Mouse (Mus musculus) stomach, embryonic 14.5 days (tissue): ENCODE data around the gene Tpk1. TPM values are rescaled to one million over a fixed set of nuclear protein-coding genes. Genes with fewer than 3 reads are reported as not detected.
A peak's percentile ranks its signal among the peaks of the same experiment; 100 is the strongest.

ENCODE experiments used
- ATAC-seq: fragments of 200-750 bp; cut with Nextera tagmentation; 2 replicates; pipeline ENCODE4 v1.8.0; 2017; ENCODE audit warnings: low read depth, moderate TSS enrichment; ENCODE audit not compliant: insufficient number of reproducible peaks, insufficient read depth, low FRiP score
- H3K27ac ChIP-seq: fragments of 300-500 bp; sonication (generic); 2 replicates; pipeline ENCODE4 v1.5.1; 2014; ENCODE audit warnings: mild to moderate bottlenecking, low read length, moderate library complexity, mixed read lengths
- H3K27me3 ChIP-seq: fragments of 300-500 bp; sonication (generic); 2 replicates; pipeline ENCODE4 v1.6.1; 2014; ENCODE audit warnings: low read length, control low read depth, mixed read lengths; ENCODE audit not compliant: control insufficient read depth, insufficient read depth
- H3K36me3 ChIP-seq: fragments of 300-500 bp; sonication (generic); 2 replicates; pipeline ENCODE4 v1.6.1; 2014; ENCODE audit warnings: mild to moderate bottlenecking, control low read depth, low read length, moderate library complexity, mixed read lengths; ENCODE audit not compliant: control insufficient read depth, insufficient read depth
- H3K4me1 ChIP-seq: fragments of 300-500 bp; sonication (generic); 2 replicates; pipeline ENCODE4 v1.6.1; 2014; ENCODE audit warnings: low read length, control low read depth, mixed read lengths; ENCODE audit not compliant: control insufficient read depth, insufficient read depth
- H3K4me2 ChIP-seq: fragments of 300-500 bp; sonication (generic); replicated peaks from 2 replicates; pipeline ENCODE4 v1.6.1; 2014; ENCODE audit warnings: low read depth, low read length, control low read depth
- H3K4me3 ChIP-seq: fragments of 300-500 bp; sonication (generic); 2 replicates; pipeline ENCODE4 v1.5.1; 2014; ENCODE audit warnings: low read depth, low read length, control low read depth
- H3K9ac ChIP-seq: fragments of 300-500 bp; sonication (generic); replicated peaks from 2 replicates; pipeline ENCODE4 v1.6.1; 2014; ENCODE audit warnings: low read depth, mild to moderate bottlenecking, control low read depth, low read length, moderate library complexity, mixed read lengths
- H3K9me3 ChIP-seq: fragments of 300-500 bp; sonication (generic); 2 replicates; pipeline ENCODE4 v1.6.1; 2016; ENCODE audit warnings: low read depth, low read length, control low read depth; ENCODE audit not compliant: control insufficient read depth
- WGBS: fragments of 180-500 bp; shearing (Covaris S2); extraction: QIAGEN DNeasy Blood & Tissue Kit; methylation state at CpG from one replicate; pipeline ENCODE4 v1.1.7; 2014; 5-methylcytosine and 5-hydroxymethylcytosine counted together
- polyA plus RNA-seq: library from polyadenylated mRNA; unstranded; fragments of >200 nt; fragmentation: Nextera tagmentation; extraction: Ambion mirVana; gene quantifications from 2 replicates; pipeline ENCODE4 v1.2.1, GENCODE M21; 2014

Gene Tpk1
- polyA plus RNA-seq, 1 experiment from 2014 or later: 10.8 TPM

DNA sequence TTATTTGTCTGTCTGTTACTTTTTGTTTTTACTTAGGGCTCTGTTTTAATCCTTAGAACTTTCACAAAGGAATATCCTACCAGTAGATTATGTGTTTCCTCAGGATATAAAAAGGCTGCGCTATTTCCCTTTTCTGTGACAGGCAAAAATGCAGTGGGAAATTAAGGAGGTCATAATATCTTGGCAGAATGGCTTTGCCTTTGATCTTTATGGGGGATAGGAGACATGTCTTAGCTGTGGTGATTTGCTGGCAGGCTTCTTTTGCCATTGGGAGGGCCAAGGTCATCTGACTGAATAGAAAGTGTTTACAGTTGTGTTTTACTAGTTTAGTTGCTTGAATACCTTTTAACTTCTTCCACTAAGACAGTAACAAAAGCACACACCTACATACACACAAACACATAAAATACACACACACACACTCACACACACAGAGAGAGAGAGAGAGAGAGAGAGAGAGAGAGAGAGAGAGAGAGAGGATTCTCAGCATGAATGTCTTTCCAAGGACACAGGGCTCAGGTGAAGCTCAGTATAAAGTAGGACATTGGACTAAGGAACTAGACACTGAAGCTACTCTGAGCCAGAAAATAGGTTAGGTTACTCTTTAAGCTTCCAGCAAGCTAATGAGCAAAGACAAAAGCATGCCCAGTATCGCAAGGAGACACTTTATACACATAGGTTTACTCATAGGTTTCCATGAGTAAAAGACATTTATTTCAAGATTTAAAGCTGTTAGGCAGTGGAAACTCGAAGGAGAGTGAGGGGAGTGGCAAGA lies 9.1 kb upstream of the Tpk1 start:
- no peaks in the 10 kb centered on the region for H3K4me1 ChIP-seq
- no peaks in the 10 kb centered on the region for H3K9me3 ChIP-seq
- no peaks in the 10 kb centered on the region for H3K36me3 ChIP-seq
- H3K4me3 ChIP-seq: no peak overlapping the region
- no peaks in the 10 kb centered on the region for H3K27me3 ChIP-seq
- no peak for ATAC-seq
- H3K4me2 ChIP-seq: no peak overlapping the region
- H3K9ac ChIP-seq: no peak overlapping the region
- WGBS: 56% methylated on average over 3 of the region's 3 CpGs
- no peak overlapping the region for H3K27ac ChIP-seq

DNA sequence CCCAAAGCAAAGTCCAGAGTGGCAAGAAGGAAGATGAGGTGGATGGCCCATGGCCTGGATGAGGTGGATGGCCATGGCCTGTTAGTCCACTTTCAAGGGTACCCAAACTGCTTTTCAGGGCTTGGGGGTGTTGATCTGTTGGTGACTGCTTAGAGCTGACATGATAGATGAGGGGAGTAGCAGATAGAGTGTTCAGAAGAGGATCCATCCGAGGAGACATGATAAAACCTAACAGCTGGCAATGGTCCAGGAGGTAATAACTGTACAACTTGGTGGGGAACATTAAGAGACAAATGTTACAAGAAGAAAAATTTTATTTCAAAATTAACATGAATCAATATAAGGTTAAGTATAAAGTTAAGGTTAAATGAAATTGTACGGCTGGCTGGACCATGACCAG lies 4.9 kb upstream of the Tpk1 start:
- no peak overlapping the region for H3K4me3 ChIP-seq
- 71% methylated on average over 2 of the region's 2 CpGs for WGBS
- H3K4me1 ChIP-seq: no peaks in the 10 kb centered on the region
- H3K27ac ChIP-seq: no peak overlapping the region
- no peak for ATAC-seq
- no peaks in the 10 kb centered on the region for H3K9me3 ChIP-seq
- no peaks in the 10 kb centered on the region for H3K36me3 ChIP-seq
- no peaks in the 10 kb centered on the region for H3K27me3 ChIP-seq
- no peak overlapping the region for H3K4me2 ChIP-seq
- no peak overlapping the region for H3K9ac ChIP-seq

DNA sequence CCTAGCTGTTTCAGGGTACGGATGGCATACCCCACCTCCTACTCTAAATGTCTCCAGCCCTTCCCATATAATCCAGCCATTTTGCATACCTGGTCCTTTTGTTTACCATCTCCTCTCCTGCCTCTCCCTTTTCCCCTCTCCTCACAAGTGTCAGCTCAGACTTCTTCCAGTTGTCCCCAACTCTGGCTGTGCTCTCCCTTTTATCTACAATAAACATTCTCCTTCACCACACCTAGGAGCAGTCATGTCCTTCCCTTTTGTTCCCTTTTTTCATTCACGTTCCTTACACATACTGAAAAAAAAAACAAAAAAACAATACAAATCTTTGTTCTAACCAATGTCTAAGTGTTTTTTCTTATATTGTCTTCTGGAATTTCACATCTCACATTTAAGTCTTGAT lies 1.6 kb upstream of the Tpk1 start:
- Histone ChIP-seq H3K4me1 (no peaks in the 10 kb centered on the region), H3K4me3 (no peak overlapping the region), H3K4me2 (no peak overlapping the region), H3K27me3 (no peaks in the 10 kb centered on the region), H3K27ac (no peak overlapping the region), H3K9me3 (no peaks in the 10 kb centered on the region), H3K36me3 (no peaks in the 10 kb centered on the region), H3K9ac (no peak overlapping the region)
- no peak for ATAC-seq
- WGBS: 86% methylated on average over 2 of the region's 2 CpGs

DNA sequence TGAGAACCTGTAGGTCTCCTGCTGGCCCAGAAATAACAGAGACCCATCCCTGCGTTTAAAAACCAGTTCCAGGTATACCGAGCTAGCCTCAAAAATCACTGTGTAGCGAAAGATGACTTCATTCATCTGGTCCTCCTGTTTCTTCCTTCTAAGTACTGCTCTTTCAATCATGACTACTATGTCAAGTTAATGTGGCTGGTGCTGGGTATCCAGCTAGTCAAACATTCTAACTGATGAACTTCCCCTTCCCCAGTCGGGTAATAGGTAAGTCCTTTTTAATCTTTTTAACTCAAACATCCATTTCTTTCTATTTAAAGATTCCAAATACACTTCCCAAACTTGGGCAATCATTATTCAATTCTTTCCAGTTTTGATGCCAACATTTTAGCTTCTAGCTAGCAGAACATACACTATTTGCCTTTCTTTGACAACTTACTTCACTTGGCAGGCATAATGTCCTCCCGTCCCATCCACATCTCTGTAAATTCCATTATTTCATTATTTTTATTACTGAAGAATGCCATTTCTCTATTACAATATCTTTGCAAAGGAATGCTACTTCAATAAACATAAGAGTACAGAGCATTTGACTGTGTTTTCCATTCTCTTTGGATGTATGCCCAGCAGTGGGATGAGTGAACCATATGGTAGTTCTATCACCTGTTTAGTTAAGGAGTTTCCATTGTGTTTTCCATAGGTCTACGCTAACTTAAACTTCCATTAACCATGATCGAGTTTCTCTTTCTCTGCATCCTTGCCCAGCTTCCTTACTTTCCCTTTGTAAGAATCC lies 728 bp upstream of the Tpk1 start:
- no peak for ATAC-seq
- Histone ChIP-seq H3K9ac (no peak overlapping the region), H3K4me2 (peak overlapping the region; percentile 35)

DNA sequence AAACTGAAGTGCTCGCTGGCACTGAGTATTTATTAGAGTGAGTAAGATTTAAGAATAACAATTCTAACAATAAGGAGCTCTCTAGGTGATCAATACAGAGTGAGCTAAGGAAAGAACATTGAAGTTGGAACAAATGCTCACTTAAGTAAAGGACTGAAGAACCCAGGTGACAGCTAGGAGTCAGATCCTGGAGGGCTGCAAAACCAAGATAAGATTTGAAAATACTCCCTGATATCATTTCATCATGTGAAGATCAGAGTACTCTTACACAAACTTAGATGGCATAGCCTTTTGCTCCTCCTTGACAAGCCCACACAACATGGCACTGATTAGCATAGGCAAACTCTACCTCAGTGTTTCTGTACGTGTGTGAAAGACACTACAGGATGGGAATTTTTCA lies 4.3 kb downstream of the Tpk1 start:
- H3K27me3 ChIP-seq: no peaks in the 10 kb centered on the region
- H3K4me2 ChIP-seq: no peak overlapping the region
- no peaks in the 10 kb centered on the region for H3K4me1 ChIP-seq
- no peak overlapping the region for H3K27ac ChIP-seq
- WGBS: 85% methylated on average over 2 of the region's 2 CpGs
- H3K4me3 ChIP-seq: no peak overlapping the region
- H3K36me3 ChIP-seq: no peaks in the 10 kb centered on the region
- no peak for ATAC-seq
- H3K9ac ChIP-seq: no peak overlapping the region
- no peaks in the 10 kb centered on the region for H3K9me3 ChIP-seq

More for the DNA sequence above, 728 bp upstream of the Tpk1 start:
- Histone ChIP-seq H3K27me3 (no peaks in the 10 kb centered on the region), H3K4me3 (peak overlapping the region; percentile 60), H3K27ac (peak overlapping the region; percentile 94; the same call in 1 of the 2 replicates), H3K36me3 (no peaks in the 10 kb centered on the region), H3K4me1 (no peaks in the 10 kb centered on the region), H3K9me3 (no peaks in the 10 kb centered on the region)
- WGBS: 72% methylated on average over 7 of the region's 7 CpGs

DNA sequence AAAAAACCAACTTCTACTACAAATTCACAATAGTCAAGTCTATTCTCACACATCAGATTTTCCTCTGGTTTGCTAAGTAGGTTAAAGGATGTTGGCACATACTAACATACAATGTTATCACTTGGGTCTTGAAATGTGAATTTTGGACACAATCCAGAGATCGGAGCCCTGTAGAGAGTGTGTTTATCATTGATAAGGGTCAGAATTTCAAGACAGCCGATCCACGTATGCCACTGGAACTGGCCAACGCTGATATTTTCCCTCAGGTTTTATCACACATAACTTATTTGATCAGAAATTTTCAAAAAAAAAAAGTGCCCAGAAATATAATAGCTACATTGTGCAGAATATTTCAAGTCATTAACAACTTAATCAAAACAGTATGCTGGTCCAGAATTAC lies 7.8 kb downstream of the Tpk1 start:
- ATAC-seq: peak; percentile 78

DNA sequence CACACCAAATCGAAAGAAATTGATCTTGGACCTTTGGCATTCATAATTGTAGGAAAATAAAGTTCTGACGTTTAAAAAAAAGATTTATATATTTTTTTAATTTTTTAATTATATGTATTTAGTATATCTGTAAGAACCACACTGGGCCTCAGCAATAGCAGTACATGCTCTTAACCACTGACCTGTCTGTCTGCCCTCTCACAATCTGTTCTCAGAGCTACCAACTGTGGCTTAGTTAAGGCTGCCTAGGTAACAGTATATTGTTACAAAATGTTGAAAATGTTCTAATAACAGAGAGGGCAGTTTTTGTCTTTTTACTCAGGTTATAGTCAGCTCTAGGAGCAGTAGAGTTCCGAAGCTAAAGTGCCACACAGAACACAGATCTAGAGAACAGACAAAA lies 8.2 kb downstream of the Tpk1 start:
- no peaks in the 10 kb centered on the region for H3K4me1 ChIP-seq
- 92% methylated on average over 3 of the region's 3 CpGs for WGBS
- no peak overlapping the region for H3K27ac ChIP-seq
- no peaks in the 10 kb centered on the region for H3K27me3 ChIP-seq
- ATAC-seq: no peak
- H3K4me2 ChIP-seq: no peak overlapping the region
- no peaks in the 10 kb centered on the region for H3K36me3 ChIP-seq
- no peak overlapping the region for H3K4me3 ChIP-seq
- H3K9ac ChIP-seq: no peak overlapping the region
- H3K9me3 ChIP-seq: no peaks in the 10 kb centered on the region

More for the DNA sequence above, 7.8 kb downstream of the Tpk1 start:
- Histone ChIP-seq H3K4me2 (no peak overlapping the region), H3K4me1 (no peaks in the 10 kb centered on the region), H3K4me3 (no peak overlapping the region), H3K9me3 (no peaks in the 10 kb centered on the region), H3K36me3 (no peaks in the 10 kb centered on the region), H3K27me3 (no peaks in the 10 kb centered on the region), H3K27ac (no peak overlapping the region), H3K9ac (no peak overlapping the region)
- 54% methylated on average over 4 of the region's 4 CpGs for WGBS

DNA sequence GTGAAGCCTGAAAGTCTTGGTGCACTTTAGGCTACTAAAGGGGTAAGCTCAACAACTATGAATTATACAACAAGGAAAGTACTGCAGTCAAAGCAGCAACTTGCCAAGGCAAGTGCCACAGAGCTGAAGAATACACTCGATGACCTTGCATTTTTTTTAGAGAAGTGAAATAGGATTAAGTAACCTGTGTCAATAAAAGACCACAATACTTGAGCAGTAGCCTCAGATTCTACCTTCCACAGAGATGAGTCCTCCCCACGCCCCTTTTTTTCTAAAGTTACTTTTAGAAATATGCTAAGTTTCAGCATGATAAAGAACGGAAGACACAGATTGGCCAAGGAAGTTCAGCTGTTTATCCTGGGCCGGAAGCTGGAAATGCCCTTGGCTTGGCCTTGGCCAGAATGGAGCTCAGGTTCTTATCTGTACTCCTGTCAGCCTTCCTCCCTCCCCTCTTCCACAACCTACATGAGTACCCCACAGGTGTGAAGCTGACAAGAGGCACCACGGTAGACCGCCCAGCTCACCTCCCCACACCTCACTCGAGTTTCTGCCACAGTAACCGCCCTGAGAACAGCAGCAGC lies 11.1 kb downstream of the Tpk1 start:
- Histone ChIP-seq H3K36me3 (no peaks in the 10 kb centered on the region), H3K4me1 (no peaks in the 10 kb centered on the region), H3K4me2 (no peak overlapping the region), H3K9me3 (no peaks in the 10 kb centered on the region), H3K4me3 (no peak overlapping the region), H3K27ac (no peak overlapping the region), H3K27me3 (no peaks in the 10 kb centered on the region), H3K9ac (no peak overlapping the region)
- WGBS: 76% methylated on average over 8 of the region's 8 CpGs
- no peak for ATAC-seq
